Mouse (Mus musculus): ENCODE data around the gene Tmem98.

DNA sequence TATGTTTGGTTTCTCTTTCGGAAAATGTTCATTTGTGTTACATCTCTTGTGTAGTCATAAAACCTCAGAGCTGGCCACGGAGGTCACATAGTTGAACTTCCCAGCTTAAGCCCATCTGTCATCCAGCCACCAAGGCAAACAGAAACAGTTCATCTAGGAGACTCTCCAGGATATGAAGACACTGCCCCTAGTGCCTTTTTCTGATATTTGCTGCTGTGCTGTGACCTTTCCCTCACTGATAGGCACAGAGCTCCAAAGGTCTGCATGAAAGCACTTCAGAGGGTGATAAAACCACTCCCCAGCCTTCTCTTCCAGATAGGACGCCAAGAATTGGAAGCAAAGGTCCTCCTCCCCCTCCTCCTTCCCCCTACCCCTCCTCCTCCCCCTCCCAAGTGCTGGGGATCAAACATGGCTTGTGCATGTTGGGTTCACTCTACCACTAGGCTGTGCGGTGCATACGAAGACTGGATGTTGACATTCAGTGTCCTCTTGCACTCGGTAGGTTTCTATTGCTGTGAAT lies 1.4 kb upstream of the Tmem98 start:
- TF ChIP-seq CTCF (IDR thresholded peaks at IDR 0.05; ENCODE audit: control insufficient read depth, insufficient read depth, low read length): no peak
- no peak for TF ChIP-seq POLR2A (IDR thresholded peaks at IDR 0.05; ENCODE audit: borderline replicate concordance, control insufficient read depth, low read depth, low read length)

All from bone marrow, adult 2 months (tissue).